Mouse (Mus musculus): ENCODE results near the gene Igfals.

Igfals gene

GRCm38 (mm10) chr17:24894061-24894994 is 28.5 kb downstream of the Igfals start:
- DNase-seq (ENCODE audit: low read depth): no peak

GRCm38 (mm10) chr17:24894995-24895547 is 29.3 kb downstream of the Igfals start, which contains the start of the genes Eme2 and Mrps34:
Gene Eme2 (minus strand): TSS chr17:24895087.
Gene Mrps34 (plus strand): TSS chr17:24895116.
- DNase-seq (ENCODE audit: low read depth): peak; percentile 83

GRCm38 (mm10) chr17:24895571-24896240 is 29.9 kb downstream of the Igfals start:
- DNase-seq (ENCODE audit: low read depth): no peak

- DNase-seq (ENCODE audit: low read depth): peak; percentile 54
These were observed 30.6 kb downstream of the Igfals start, which contains the start of gene Nme3 for GRCm38 (mm10) chr17:24896241-24896992. Gene Nme3 (plus strand): TSS chr17:24896500.

- DNase-seq (ENCODE audit: low read depth): no peak
These were observed 31.1 kb downstream of the Igfals start for GRCm38 (mm10) chr17:24896993-24897269.

- no peak for DNase-seq (ENCODE audit: low read depth)
These were observed 31.8 kb downstream of the Igfals start for GRCm38 (mm10) chr17:24897600-24897999.

- DNase-seq (ENCODE audit: low read depth): no peak
These were observed 32.5 kb downstream of the Igfals start for GRCm38 (mm10) chr17:24898041-24898854.

- DNase-seq (ENCODE audit: low read depth): no peak
These were observed 33.4 kb downstream of the Igfals start for GRCm38 (mm10) chr17:24899153-24899552.

- DNase-seq (ENCODE audit: low read depth): no peak
These were observed 34.2 kb downstream of the Igfals start for GRCm38 (mm10) chr17:24900014-24900413.

GRCm38 (mm10) chr17:24902124-24902523 is 36.3 kb downstream of the Igfals start:
- no peak for DNase-seq (ENCODE audit: low read depth)

- peak; percentile 57 for DNase-seq (ENCODE audit: low read depth)
These were observed 37.1 kb downstream of the Igfals start for GRCm38 (mm10) chr17:24902671-24903474.

- DNase-seq (ENCODE audit: low read depth): no peak
These were observed 38.0 kb downstream of the Igfals start for GRCm38 (mm10) chr17:24903767-24904166.

- no peak for DNase-seq (ENCODE audit: low read depth)
These were observed 41.8 kb downstream of the Igfals start for GRCm38 (mm10) chr17:24907591-24907990.

- no peak for DNase-seq (ENCODE audit: low read depth)
These were observed 48.2 kb downstream of the Igfals start for GRCm38 (mm10) chr17:24913984-24914383.

GRCm38 (mm10) chr17:24923246-24923645 is 57.4 kb downstream of the Igfals start:
- no peak for DNase-seq (ENCODE audit: low read depth)

- no peak for DNase-seq (ENCODE audit: low read depth)
These were observed 63.7 kb downstream of the Igfals start for GRCm38 (mm10) chr17:24929506-24929905.

Data from c-Kit-positive CD71-negative TER-119-negative erythroid progenitor cells, embryonic 14.5 days (primary cell).